Mouse (Mus musculus): ENCODE data around the gene Igf1r. TPM values are rescaled to one million over a fixed set of nuclear protein-coding genes. Genes with fewer than 3 reads are reported as not detected.
A peak's percentile ranks its signal among the peaks of the same experiment; 100 is the strongest.

The Igf1r gene
- 24.8 and 25.2 TPM in 2 replicates for polyA plus RNA-seq (2015; fragmentation: Nextera tagmentation; extraction: Ambion mirVana)

DNA sequence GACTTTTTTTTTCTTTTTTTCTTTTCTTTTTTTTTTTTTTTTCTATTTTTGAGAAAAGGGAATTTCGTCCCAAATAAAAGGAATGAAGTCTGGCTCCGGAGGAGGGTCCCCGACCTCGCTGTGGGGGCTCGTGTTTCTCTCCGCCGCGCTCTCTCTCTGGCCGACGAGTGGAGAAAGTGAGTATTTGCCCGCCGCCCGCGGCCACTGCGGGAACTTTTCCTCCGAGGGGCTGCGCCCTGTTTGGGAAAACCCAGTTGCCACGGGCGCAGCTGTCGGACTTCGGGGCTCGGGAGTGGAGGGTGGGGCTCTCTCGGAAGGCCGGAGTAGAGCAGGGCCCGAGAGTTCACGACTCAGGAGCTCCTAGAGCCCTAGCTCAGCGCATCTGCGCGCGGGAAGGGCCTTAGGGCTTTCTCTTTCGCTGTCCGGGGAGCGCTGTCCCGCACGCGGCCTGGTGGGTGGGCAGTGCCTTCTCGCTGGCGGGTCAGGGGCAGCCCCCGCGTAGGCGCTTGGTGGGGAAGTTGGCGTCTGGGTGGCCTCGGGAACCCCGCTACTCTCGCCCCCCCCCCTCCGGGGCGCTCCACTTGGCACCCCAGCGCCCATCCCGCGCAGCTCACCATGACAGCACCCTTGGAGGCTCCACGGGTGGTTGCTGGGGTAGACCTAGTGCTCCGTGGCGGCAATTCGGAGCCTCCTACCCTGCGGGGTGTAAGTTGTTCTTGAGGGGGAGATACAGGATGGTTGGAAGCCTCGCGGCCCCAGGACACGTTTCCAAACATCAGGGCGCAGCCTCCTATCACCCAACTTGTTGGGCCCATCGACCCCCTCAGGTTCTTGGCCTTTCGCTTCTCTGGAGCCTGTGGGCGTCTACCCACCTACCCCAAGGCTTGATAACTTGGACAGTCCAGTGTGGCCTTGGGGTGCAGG is at the start of gene Igf1r:
Gene Igf1r (plus strand): TSS at position 51 of the 924 bp plus-strand sequence.
- Histone ChIP-seq H3K9me3 (replicated peaks) (no peaks in the 10 kb centered on the region), H3K36me3 (ENCODE audit: poor library complexity, severe bottlenecking) (no peaks in the 10 kb centered on the region), H3K4me3 (peak within 1 kb of the TSS; percentile 88), H3K9ac (peak within 1 kb of the TSS; percentile 96), H3K27ac (peak within 1 kb of the TSS; percentile 100), H3K4me2 (peak within 1 kb of the TSS; percentile 96), H3K27me3 (peaks cover 2% of the 10 kb centered on the region), H3K4me1 (peaks cover 42% of the 10 kb centered on the region)
- 1% methylated on average over 61 of the region's 62 CpGs for WGBS
- no peak for ATAC-seq

DNA sequence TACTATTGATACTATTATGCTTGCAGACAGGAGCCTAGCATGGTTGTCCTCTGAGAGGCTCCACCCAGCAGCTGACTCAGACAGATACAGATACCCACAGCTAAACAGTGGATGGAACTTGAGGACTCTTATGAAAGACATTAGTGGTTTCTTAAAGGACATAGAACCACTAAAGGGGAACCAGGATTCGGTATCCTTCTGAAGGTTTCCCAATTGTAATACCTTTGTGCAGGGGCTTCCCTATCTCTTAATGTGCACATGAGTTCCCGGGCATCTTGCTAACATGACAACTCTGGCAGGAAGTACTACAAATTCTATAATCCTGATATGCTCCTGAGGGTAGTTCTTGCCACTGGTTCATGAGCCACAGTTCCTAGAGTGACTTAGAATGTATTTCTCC is 46.3 kb upstream of the Igf1r start:
- no peak overlapping the region for H3K4me3 ChIP-seq
- H3K27me3 ChIP-seq = no peaks in the 10 kb centered on the region
- no peak overlapping the region for H3K27ac ChIP-seq
- no peak overlapping the region for H3K9ac ChIP-seq
- 0 out of 2 replicates have a peak, but pooled peaks cover 7% of the 10 kb centered on the region for H3K4me1 ChIP-seq
- no peaks in the 10 kb centered on the region for H3K36me3 ChIP-seq (ENCODE audit: poor library complexity, severe bottlenecking)
- H3K4me2 ChIP-seq = no peak overlapping the region
- no peaks in the 10 kb centered on the region for H3K9me3 ChIP-seq (replicated peaks)
- 94% methylated on average over 2 of the region's 2 CpGs for WGBS
- ATAC-seq = no peak

DNA sequence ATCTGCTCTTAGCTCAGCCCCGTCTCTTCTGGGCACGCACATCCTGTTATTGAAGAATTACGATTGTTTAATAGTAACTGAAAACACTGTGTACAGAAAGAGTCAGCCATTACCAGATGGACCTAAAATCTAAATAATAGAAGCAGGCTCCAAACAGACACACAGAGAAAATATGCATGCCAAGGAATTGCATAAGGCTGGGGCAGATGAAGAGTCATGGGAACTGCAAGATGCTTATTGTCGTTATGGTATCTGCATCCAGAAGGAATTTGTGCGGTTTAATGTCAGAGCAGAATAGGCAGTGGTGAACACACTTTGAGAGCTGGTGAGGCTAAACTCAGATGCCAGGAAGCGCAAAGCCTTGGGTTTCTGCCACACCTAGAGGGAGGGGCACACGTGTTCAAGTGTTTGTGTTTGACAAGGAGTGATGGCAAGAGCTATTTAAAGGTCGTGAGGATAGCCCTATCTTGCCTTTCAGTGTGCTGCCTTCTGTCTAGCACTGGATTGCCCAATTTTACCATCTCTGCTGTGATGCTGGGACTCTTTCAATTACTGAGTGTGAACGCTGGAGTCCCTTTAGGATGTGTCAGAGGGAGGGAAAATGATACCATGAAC is 44.7 kb upstream of the Igf1r start:
- Histone ChIP-seq H3K36me3 (ENCODE audit: poor library complexity, severe bottlenecking) (no peaks in the 10 kb centered on the region), H3K4me3 (no peak overlapping the region), H3K27ac (no peak overlapping the region), H3K27me3 (no peaks in the 10 kb centered on the region), H3K9me3 (replicated peaks) (no peaks in the 10 kb centered on the region), H3K9ac (no peak overlapping the region), H3K4me1 (0 out of 2 replicates have a peak, but pooled peaks cover 7% of the 10 kb centered on the region), H3K4me2 (no peak overlapping the region)
- ATAC-seq = no peak
- 83% methylated on average over 9 of the region's 9 CpGs for WGBS

DNA sequence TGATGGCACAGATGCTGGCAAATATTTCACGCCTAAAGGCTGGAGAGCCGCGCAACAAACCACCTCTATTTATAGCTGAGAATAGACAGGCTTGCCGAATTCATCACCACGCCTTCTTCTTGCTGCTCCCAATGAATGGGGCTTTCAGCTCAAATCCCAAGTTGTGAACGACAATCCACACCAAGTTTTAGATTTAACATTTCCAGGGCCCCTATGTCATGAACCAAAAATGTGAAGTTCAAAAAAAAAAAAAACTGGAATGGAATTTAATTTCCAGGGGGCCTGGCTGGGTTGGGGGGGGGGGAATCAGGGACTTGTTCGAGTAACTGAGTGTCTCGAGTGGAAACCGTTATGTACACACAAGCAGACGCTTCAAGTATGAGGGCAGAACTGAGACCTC is 42.1 kb upstream of the Igf1r start:
- Histone ChIP-seq H3K36me3 (ENCODE audit: poor library complexity, severe bottlenecking) (no peaks in the 10 kb centered on the region), H3K27ac (no peak overlapping the region), H3K4me2 (peak overlapping the region; percentile 30), H3K4me3 (no peak overlapping the region), H3K9me3 (replicated peaks) (no peaks in the 10 kb centered on the region), H3K9ac (no peak overlapping the region), H3K4me1 (0 out of 2 replicates have a peak, but pooled peaks cover 7% of the 10 kb centered on the region), H3K27me3 (no peaks in the 10 kb centered on the region)
- 16% methylated on average over 10 of the region's 10 CpGs for WGBS
- ATAC-seq = peak; percentile 53; the same call in 1 of the 2 replicates

DNA sequence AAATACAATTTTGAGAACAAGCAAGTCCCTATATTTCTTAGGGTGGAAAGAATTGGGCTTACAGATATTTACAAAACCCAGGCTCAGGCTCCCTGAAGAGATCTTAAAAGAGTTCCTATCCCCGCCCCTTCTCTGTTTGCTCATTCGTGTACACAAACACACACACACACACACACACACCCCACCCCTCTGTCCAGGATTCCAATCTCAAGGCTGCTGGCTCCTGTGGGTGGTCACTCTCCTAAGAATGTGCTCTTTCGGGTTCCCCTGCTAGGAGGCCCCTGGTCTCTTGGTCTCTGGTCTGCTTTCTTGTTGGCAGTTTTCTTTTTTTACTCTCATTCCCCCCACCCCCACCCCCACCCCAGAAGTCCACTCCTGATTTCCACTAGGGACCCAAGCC is 41.7 kb upstream of the Igf1r start:
- Histone ChIP-seq H3K36me3 (ENCODE audit: poor library complexity, severe bottlenecking) (no peaks in the 10 kb centered on the region), H3K4me1 (0 out of 2 replicates have a peak, but pooled peaks cover 7% of the 10 kb centered on the region), H3K27ac (no peak overlapping the region), H3K9me3 (replicated peaks) (no peaks in the 10 kb centered on the region), H3K9ac (no peak overlapping the region), H3K4me3 (no peak overlapping the region), H3K27me3 (no peaks in the 10 kb centered on the region), H3K4me2 (peak overlapping the region; percentile 30)
- 35% methylated on average over 3 of the region's 3 CpGs for WGBS
- ATAC-seq = peak; percentile 51; the same call in 1 of the 2 replicates

DNA sequence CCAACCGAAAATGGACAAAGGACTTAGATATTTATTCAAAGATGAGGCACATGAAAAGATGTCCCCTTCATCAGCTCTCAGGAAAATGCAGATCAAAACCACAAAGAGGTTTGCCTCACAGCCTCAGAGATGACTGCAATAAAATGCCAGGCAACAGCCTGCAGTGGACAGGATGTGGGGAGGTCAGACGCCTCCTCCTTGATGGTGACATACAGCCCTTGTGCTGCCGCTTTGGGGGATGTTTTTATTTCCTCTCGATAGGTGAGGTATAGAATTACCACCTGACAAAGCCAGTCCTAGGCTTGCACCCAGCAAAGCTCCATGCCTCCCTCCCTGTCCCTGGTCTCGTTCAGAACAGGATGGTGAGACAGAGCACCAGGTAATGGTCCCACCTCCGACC is 40.8 kb upstream of the Igf1r start:
- no peak for ATAC-seq
- H3K36me3 ChIP-seq (ENCODE audit: poor library complexity, severe bottlenecking) = no peaks in the 10 kb centered on the region
- no peak overlapping the region for H3K4me2 ChIP-seq
- no peaks in the 10 kb centered on the region for H3K27me3 ChIP-seq
- 0 out of 2 replicates have a peak, but pooled peaks cover 7% of the 10 kb centered on the region for H3K4me1 ChIP-seq
- H3K4me3 ChIP-seq = no peak overlapping the region
- H3K9ac ChIP-seq = no peak overlapping the region
- 72% methylated on average over 6 of the region's 6 CpGs for WGBS
- no peak overlapping the region for H3K27ac ChIP-seq
- H3K9me3 ChIP-seq (replicated peaks) = no peaks in the 10 kb centered on the region

DNA sequence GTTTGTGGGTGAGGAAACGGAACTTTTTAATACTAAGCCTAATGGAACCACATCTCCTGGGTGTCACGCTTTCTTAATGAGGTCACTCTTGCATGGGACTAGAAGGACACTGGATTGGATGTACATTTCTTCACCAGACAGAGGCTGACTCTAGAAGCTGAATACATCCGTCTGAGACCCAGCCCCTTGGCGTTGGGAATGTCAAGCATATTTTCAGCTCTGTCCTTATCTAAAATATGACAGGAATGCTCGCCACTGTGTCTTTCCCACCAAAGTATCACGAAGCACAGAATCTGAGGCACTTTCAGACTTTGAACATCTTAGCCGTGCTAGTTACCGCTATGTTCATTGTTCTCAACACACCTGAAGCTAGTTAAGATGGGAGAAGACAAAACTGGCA is 35.7 kb upstream of the Igf1r start:
- no peaks in the 10 kb centered on the region for H3K4me1 ChIP-seq
- no peak overlapping the region for H3K9ac ChIP-seq
- H3K27me3 ChIP-seq = no peaks in the 10 kb centered on the region
- H3K4me3 ChIP-seq = no peak overlapping the region
- no peak for ATAC-seq
- H3K27ac ChIP-seq = no peak overlapping the region
- no peak overlapping the region for H3K4me2 ChIP-seq
- H3K9me3 ChIP-seq (replicated peaks) = no peaks in the 10 kb centered on the region
- H3K36me3 ChIP-seq (ENCODE audit: poor library complexity, severe bottlenecking) = no peaks in the 10 kb centered on the region
- WGBS = 88% methylated on average over 8 of the region's 8 CpGs

DNA sequence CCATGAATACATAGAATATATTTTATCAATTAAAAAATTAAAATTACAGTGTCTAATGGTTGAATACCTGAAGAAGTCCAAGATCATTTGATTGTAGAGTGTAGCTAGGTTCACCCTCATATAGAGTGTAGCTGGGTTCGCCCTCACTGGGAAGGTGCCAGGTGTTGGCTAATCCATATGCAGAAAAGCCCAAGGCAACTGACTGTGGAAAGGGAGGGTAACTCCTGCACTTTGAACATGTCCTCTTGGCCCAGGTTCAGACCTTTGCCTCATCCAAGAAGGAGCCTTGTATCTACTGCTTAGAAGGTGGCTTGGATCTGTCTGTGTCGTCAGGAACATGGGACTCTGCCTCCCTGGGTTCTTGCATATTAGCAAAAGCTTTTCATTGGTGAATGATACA is 34.9 kb upstream of the Igf1r start:
- Histone ChIP-seq H3K27ac (no peak overlapping the region), H3K4me1 (no peaks in the 10 kb centered on the region), H3K4me2 (no peak overlapping the region), H3K4me3 (no peak overlapping the region), H3K36me3 (ENCODE audit: poor library complexity, severe bottlenecking) (no peaks in the 10 kb centered on the region), H3K9ac (no peak overlapping the region), H3K9me3 (replicated peaks) (no peaks in the 10 kb centered on the region), H3K27me3 (no peaks in the 10 kb centered on the region)
- WGBS = 93% methylated on average over 2 of the region's 2 CpGs
- ATAC-seq = no peak

DNA sequence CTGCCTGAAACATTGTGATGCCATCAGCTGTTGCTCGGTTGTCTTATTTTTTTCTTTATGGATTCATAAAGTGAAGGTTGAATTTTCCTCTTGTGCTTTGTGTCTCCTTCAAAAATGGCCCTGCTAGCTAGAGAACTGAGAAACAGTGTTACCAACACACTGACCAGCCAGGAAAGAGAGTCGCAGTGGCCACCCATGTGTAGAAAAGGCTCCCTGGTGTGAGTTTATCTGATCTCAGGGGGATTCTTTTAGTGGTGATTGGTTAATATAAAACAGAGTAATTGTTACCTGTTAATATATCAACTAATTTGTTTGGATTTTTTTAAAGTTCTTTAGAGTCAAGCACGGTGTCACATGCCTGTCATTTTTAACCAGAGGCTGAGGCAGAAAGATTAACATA is 33.2 kb upstream of the Igf1r start:
- ATAC-seq = no peak
- H3K27me3 ChIP-seq = no peaks in the 10 kb centered on the region
- no peaks in the 10 kb centered on the region for H3K36me3 ChIP-seq (ENCODE audit: poor library complexity, severe bottlenecking)
- no peaks in the 10 kb centered on the region for H3K4me1 ChIP-seq
- no peak overlapping the region for H3K4me3 ChIP-seq
- 80% methylated on average over 3 of the region's 3 CpGs for WGBS
- no peak overlapping the region for H3K9ac ChIP-seq
- no peak overlapping the region for H3K4me2 ChIP-seq
- H3K9me3 ChIP-seq (replicated peaks) = no peaks in the 10 kb centered on the region
- H3K27ac ChIP-seq = no peak overlapping the region

DNA sequence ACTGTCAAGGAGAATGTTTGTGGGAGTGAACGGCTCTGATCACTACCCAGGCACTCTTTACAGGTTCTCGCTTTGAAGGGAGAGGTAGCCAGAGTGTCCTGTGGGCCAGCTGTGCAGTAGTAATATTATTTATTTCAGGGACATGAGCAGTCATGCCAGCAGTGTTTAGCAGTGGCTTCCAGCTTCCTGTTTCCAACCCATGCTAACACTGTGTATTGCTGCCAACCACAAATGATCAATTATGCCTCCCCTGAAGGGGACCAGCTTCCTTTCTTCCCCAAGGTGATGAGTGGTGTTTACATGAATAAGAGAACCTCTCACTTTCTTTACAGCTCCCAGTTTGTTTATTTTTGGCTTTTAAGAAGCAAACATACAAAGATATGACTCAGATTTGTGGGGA is 28.4 kb upstream of the Igf1r start:
- no peak overlapping the region for H3K9ac ChIP-seq
- no peaks in the 10 kb centered on the region for H3K9me3 ChIP-seq (replicated peaks)
- no peak overlapping the region for H3K4me3 ChIP-seq
- H3K36me3 ChIP-seq (ENCODE audit: poor library complexity, severe bottlenecking) = no peaks in the 10 kb centered on the region
- H3K27me3 ChIP-seq = no peaks in the 10 kb centered on the region
- 69% methylated on average over 2 of the region's 2 CpGs for WGBS
- ATAC-seq = no peak
- no peak overlapping the region for H3K27ac ChIP-seq
- H3K4me1 ChIP-seq = no peaks in the 10 kb centered on the region
- H3K4me2 ChIP-seq = no peak overlapping the region

DNA sequence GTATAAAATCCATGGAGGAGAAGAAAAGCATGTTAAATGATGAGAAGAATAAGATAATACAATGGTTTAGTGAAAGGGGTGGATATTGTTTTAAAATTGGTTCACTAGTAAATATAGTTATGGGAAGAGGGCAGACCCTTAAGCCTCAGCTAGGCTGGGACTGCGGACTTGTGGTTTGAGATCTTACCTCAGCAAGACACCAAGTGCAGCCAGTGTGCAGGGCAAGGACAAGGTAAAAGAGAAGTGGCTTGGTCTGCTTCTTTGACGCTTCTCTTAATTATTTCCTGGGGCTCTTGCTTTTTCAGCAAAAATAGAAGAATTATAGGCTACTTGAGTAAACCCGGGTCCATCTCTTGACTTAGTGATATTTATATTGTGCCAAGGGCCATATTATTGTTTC is 22.5 kb upstream of the Igf1r start:
- Histone ChIP-seq H3K27me3 (no peaks in the 10 kb centered on the region), H3K27ac (no peak overlapping the region), H3K36me3 (ENCODE audit: poor library complexity, severe bottlenecking) (no peaks in the 10 kb centered on the region), H3K4me3 (no peak overlapping the region), H3K9me3 (replicated peaks) (no peaks in the 10 kb centered on the region; the same call in 1 of the 2 replicates), H3K9ac (no peak overlapping the region), H3K4me2 (no peak overlapping the region), H3K4me1 (no peaks in the 10 kb centered on the region)
- no peak for ATAC-seq
- 81% methylated on average over 3 of the region's 3 CpGs for WGBS

DNA sequence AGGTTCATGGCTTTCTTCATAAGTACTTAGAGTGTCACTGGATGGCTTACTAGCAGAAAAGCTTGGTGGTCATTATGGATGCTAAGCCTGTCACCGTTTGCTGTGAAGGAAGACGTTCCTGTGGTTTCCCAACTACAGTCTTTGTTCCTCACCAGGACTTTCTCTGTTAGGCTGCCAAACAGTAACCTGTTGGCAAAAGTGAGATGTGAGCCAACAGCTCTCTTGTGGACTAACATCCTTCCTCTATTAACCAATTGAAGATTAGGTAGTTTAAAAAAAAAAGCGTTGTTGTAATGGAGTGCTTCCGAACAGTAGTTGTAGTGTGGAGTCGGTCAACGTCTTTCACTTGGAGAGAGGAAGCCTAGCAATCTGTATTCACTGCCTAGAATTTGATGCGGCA is 15.8 kb upstream of the Igf1r start:
- WGBS = 78% methylated on average over 7 of the region's 7 CpGs
- Histone ChIP-seq H3K27me3 (no peaks in the 10 kb centered on the region), H3K4me1 (no peaks in the 10 kb centered on the region), H3K4me3 (no peak overlapping the region), H3K27ac (no peak overlapping the region), H3K36me3 (ENCODE audit: poor library complexity, severe bottlenecking) (no peaks in the 10 kb centered on the region), H3K9me3 (replicated peaks) (no peaks in the 10 kb centered on the region; the same call in 1 of the 2 replicates), H3K4me2 (no peak overlapping the region), H3K9ac (no peak overlapping the region)
- ATAC-seq = no peak
